Mouse (Mus musculus): ENCODE measurements around the gene Hipk2. TPM values are rescaled to one million over a fixed set of nuclear protein-coding genes. Genes with fewer than 3 reads are reported as not detected.

Hipk2 gene
- polyA plus RNA-seq, 1 experiment from 2014 or later: 21.8 TPM

GRCm38 (mm10) chr6:38915776-38916175 is 39.8 kb upstream of the Hipk2 start:
- no peak overlapping the region for H3K27ac ChIP-seq
- H3K4me1 ChIP-seq: no peaks in the 10 kb centered on the region
- DNase-seq (ENCODE audit: low spot score): no peak
- H3K9me3 ChIP-seq (replicated peaks): no peaks in the 10 kb centered on the region
- H3K27me3 ChIP-seq (ENCODE audit: low read depth, poor library complexity, severe bottlenecking): no peaks in the 10 kb centered on the region
- H3K4me3 ChIP-seq: no peak overlapping the region
- H3K36me3 ChIP-seq: no peaks in the 10 kb centered on the region
- WGBS: 77% methylated on average over 5 of the region's 5 CpGs

GRCm38 (mm10) chr6:38914181-38914580 is 38.2 kb upstream of the Hipk2 start:
- no peak overlapping the region for H3K4me3 ChIP-seq
- no peaks in the 10 kb centered on the region for H3K4me1 ChIP-seq
- no peaks in the 10 kb centered on the region for H3K9me3 ChIP-seq (replicated peaks)
- no peaks in the 10 kb centered on the region for H3K27me3 ChIP-seq (ENCODE audit: low read depth, poor library complexity, severe bottlenecking)
- 91% methylated on average over 10 of the region's 10 CpGs for WGBS
- no peaks in the 10 kb centered on the region for H3K36me3 ChIP-seq
- H3K27ac ChIP-seq: no peak overlapping the region
- DNase-seq (ENCODE audit: low spot score): no peak

GRCm38 (mm10) chr6:38913386-38914042 is 37.5 kb upstream of the Hipk2 start:
- Histone ChIP-seq H3K4me1 (no peaks in the 10 kb centered on the region), H3K27ac (no peak overlapping the region), H3K36me3 (no peaks in the 10 kb centered on the region), H3K27me3 (ENCODE audit: low read depth, poor library complexity, severe bottlenecking) (no peaks in the 10 kb centered on the region), H3K9me3 (replicated peaks) (no peaks in the 10 kb centered on the region), H3K4me3 (no peak overlapping the region)
- DNase-seq (ENCODE audit: low spot score): no peak
- 89% methylated on average over 13 of the region's 13 CpGs for WGBS

GRCm38 (mm10) chr6:38912845-38913244 is 36.9 kb upstream of the Hipk2 start:
- Histone ChIP-seq H3K4me3 (no peak overlapping the region), H3K36me3 (no peaks in the 10 kb centered on the region), H3K27ac (no peak overlapping the region), H3K27me3 (ENCODE audit: low read depth, poor library complexity, severe bottlenecking) (no peaks in the 10 kb centered on the region), H3K4me1 (no peaks in the 10 kb centered on the region), H3K9me3 (replicated peaks) (no peaks in the 10 kb centered on the region)
- 86% methylated on average over 9 of the region's 9 CpGs for WGBS
- no peak for DNase-seq (ENCODE audit: low spot score)

GRCm38 (mm10) chr6:38912121-38912660 is 36.2 kb upstream of the Hipk2 start:
- H3K36me3 ChIP-seq: no peaks in the 10 kb centered on the region
- H3K4me1 ChIP-seq: no peaks in the 10 kb centered on the region
- no peak overlapping the region for H3K4me3 ChIP-seq
- no peaks in the 10 kb centered on the region for H3K9me3 ChIP-seq (replicated peaks)
- H3K27ac ChIP-seq: no peak overlapping the region
- no peaks in the 10 kb centered on the region for H3K27me3 ChIP-seq (ENCODE audit: low read depth, poor library complexity, severe bottlenecking)
- DNase-seq (ENCODE audit: low spot score): no peak

- Histone ChIP-seq H3K27ac (0 out of 2 replicates have a peak overlapping the region, but pooled peaks have one; percentile 25), H3K4me1 (no peaks in the 10 kb centered on the region), H3K36me3 (no peaks in the 10 kb centered on the region), H3K9me3 (replicated peaks) (no peaks in the 10 kb centered on the region), H3K27me3 (ENCODE audit: low read depth, poor library complexity, severe bottlenecking) (no peaks in the 10 kb centered on the region), H3K4me3 (no peak overlapping the region)
- peak; percentile 71 for DNase-seq (ENCODE audit: low spot score)
- 71% methylated on average over 3 of the region's 3 CpGs for WGBS
These were observed 35.0 kb upstream of the Hipk2 start for GRCm38 (mm10) chr6:38910828-38911559.

GRCm38 (mm10) chr6:38908401-38908800 is 32.4 kb upstream of the Hipk2 start:
- Histone ChIP-seq H3K4me1 (no peaks in the 10 kb centered on the region), H3K4me3 (no peak overlapping the region), H3K36me3 (no peaks in the 10 kb centered on the region), H3K9me3 (replicated peaks) (no peaks in the 10 kb centered on the region), H3K27me3 (ENCODE audit: low read depth, poor library complexity, severe bottlenecking) (no peaks in the 10 kb centered on the region), H3K27ac (no peak overlapping the region)
- WGBS: 85% methylated on average over 6 of the region's 6 CpGs
- DNase-seq (ENCODE audit: low spot score): no peak

- H3K27me3 ChIP-seq (ENCODE audit: low read depth, poor library complexity, severe bottlenecking): no peaks in the 10 kb centered on the region
- H3K9me3 ChIP-seq (replicated peaks): no peaks in the 10 kb centered on the region
- no peaks in the 10 kb centered on the region for H3K36me3 ChIP-seq
- 88% methylated on average over 6 of the region's 6 CpGs for whole genome bisulfite sequencing
- H3K4me3 ChIP-seq: no peak overlapping the region
- DNase-seq (ENCODE audit: low spot score): no peak
- no peaks in the 10 kb centered on the region for H3K4me1 ChIP-seq
- no peak overlapping the region for H3K27ac ChIP-seq
These were observed 30.0 kb upstream of the Hipk2 start for GRCm38 (mm10) chr6:38906005-38906404.

- no peak for DNase-seq (ENCODE audit: low spot score)
- H3K36me3 ChIP-seq: no peaks in the 10 kb centered on the region
- WGBS: 91% methylated on average over 10 of the region's 10 CpGs
- H3K27ac ChIP-seq: no peak overlapping the region
- no peaks in the 10 kb centered on the region for H3K9me3 ChIP-seq (replicated peaks)
- no peak overlapping the region for H3K4me3 ChIP-seq
- no peaks in the 10 kb centered on the region for H3K4me1 ChIP-seq
- H3K27me3 ChIP-seq (ENCODE audit: low read depth, poor library complexity, severe bottlenecking): no peaks in the 10 kb centered on the region
These were observed 27.0 kb upstream of the Hipk2 start for GRCm38 (mm10) chr6:38902820-38903439.

- H3K4me1 ChIP-seq: 0 out of 2 replicates have a peak, but pooled peaks cover 9% of the 10 kb centered on the region
- no peaks in the 10 kb centered on the region for H3K27me3 ChIP-seq (ENCODE audit: low read depth, poor library complexity, severe bottlenecking)
- DNase-seq (ENCODE audit: low spot score): no peak
- 86% methylated on average over 3 of the region's 3 CpGs for WGBS
- H3K36me3 ChIP-seq: no peaks in the 10 kb centered on the region
- H3K9me3 ChIP-seq (replicated peaks): no peaks in the 10 kb centered on the region
- no peak overlapping the region for H3K27ac ChIP-seq
- H3K4me3 ChIP-seq: no peak overlapping the region
These were observed 25.7 kb upstream of the Hipk2 start for GRCm38 (mm10) chr6:38901636-38902035.

GRCm38 (mm10) chr6:38901152-38901551 is 25.2 kb upstream of the Hipk2 start:
- no peaks in the 10 kb centered on the region for H3K27me3 ChIP-seq (ENCODE audit: low read depth, poor library complexity, severe bottlenecking)
- H3K27ac ChIP-seq: no peak overlapping the region
- no peaks in the 10 kb centered on the region for H3K9me3 ChIP-seq (replicated peaks)
- WGBS: 83% methylated on average over 4 of the region's 4 CpGs
- H3K4me1 ChIP-seq: 0 out of 2 replicates have a peak, but pooled peaks cover 9% of the 10 kb centered on the region
- no peak for DNase-seq (ENCODE audit: low spot score)
- H3K36me3 ChIP-seq: no peaks in the 10 kb centered on the region
- H3K4me3 ChIP-seq: no peak overlapping the region

- Histone ChIP-seq H3K4me3 (no peak overlapping the region), H3K27ac (no peak overlapping the region), H3K4me1 (0 out of 2 replicates have a peak, but pooled peaks cover 9% of the 10 kb centered on the region), H3K27me3 (ENCODE audit: low read depth, poor library complexity, severe bottlenecking) (no peaks in the 10 kb centered on the region), H3K9me3 (replicated peaks) (no peaks in the 10 kb centered on the region), H3K36me3 (no peaks in the 10 kb centered on the region)
- WGBS: 91% methylated on average over 4 of the region's 4 CpGs
- no peak for DNase-seq (ENCODE audit: low spot score)
These were observed 24.6 kb upstream of the Hipk2 start for GRCm38 (mm10) chr6:38900479-38901126.
